Mouse (Mus musculus): ENCODE measurements at regions not wholly inside any gene's neighbourhood (a gene's known extent, or its start where the extent isn't known, plus 50 kb on each side); places are given as distances from the start of the nearest gene placed in this dataset.
A peak's percentile ranks its signal among the peaks of the same experiment; 100 is the strongest.

- DNase-seq (ENCODE audit: low read depth, low spot score): no peak
Measured at GRCm38 (mm10) chrX:14592793-14593192, 381.8 kb downstream of the H2al1n start.

DNA sequence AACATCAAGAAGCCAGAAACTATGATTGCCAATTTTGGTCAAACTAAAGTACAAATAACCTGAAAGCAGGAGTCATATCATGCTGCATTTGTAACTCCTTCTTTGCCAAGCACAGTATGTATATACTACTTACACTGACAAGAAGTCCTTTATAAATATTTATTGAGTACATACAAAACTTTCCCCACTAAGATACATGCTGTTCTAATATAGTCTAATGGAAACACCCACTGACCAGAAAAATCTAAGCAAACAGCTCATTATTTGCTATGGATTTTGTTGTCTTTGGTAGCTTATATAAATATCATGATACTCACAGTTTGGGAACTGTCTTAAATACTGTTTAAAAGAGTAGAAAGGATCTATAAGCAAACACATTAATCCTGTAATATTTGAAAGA, 385.9 kb downstream of the H2al1n start:
- DNase-seq (ENCODE audit: low read depth, low spot score): no peak

DNA sequence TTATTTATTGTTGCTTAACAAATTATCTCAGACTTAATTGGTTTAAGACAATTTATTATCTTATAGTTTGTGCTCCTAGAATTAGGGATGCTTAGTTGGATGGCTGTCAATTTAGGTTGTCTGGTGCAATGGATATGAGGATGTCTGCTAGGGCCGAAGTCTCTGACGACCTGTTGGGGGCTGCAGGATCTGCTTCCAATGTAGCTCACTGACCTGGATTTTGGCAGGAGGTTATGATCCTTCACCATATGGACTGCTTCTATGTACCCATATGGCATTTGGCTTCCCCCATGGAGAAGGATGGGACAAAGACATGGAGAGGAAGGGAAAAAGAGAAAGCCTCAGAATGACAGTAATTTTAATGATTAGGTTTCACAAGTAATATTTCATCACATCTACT, 391.0 kb downstream of the H2al1n start:
- DNase-seq (ENCODE audit: low read depth, low spot score): no peak

GRCm38 (mm10) chrX:14609196-14609595, 398.2 kb downstream of the H2al1n start:
- no peak for DNase-seq (ENCODE audit: low read depth, low spot score)

DNA sequence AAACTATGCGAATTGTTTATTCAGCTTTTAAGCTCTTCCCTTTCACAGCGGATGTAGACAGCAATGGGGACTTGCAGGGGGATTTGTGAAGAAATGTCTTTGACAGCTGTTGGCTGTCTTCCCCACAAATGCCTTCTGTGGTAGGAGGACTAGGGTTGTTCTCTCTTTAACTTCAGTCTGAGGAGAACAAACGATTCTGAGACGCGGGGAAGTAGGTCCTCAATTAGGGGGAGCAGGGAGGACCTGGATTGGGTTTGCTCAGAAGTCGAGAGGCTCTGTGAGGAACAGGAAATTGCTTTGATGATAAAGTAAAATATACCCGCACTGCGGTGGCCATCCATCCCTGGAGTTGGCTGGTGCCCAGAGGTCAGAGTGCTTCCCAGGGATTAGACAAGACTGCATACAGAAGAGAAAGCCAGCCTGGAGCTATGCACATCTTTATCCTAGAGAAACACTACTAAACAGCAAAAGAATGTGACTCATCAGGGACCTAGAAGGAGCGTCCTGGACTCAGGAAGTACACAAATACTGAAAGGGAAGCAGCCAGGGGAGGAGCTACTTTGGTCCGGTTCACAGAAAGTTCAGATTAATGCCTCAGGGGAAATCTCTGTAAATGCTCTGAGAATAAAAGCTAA, 417.4 kb downstream of the H2al1n start:
- peak; percentile 68 for DNase-seq (ENCODE audit: low read depth, low spot score)

DNA sequence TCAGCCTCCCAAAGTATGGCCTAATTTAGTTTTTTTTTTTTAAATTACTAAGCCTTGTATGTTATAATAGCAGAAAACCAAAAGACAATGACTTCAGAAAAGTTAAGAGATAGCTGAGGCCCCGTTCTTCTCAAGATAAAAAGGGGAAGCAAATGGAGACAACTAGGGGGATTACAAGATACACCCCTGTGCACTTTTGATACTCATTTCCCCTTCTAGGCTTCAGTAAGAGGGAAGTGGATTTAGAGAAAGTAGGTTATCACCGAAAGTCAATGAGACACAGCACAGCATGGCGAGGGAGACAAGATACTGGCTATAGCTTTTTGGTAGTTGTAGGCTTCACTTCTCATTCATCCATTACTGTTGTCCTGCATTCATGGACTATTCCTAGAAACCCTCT, 428.4 kb downstream of the H2al1n start:
- DNase-seq (ENCODE audit: low read depth, low spot score): no peak

- DNase-seq (ENCODE audit: low read depth, low spot score): peak; percentile 11
Measured at GRCm38 (mm10) chrX:14664852-14665251, 453.9 kb downstream of the H2al1n start.

DNA sequence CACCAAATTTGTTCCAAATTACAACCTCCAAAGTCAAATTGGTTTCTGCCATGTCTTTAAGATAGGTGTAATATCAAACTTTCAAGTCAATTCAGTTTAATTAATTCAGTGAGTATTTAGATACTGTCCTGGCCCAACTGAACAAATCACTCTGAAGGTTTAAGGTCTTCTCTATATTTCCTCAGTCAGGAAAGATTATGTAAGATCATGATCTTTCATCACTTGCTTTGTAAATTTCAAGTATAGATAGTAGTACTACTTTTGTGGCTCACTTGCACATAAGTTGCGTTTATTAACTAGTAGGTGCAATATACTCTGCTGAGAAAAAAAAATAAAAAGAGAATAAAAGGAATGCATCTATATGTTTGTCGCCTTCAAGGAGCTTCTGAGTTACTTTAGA, 485.4 kb downstream of the H2al1n start:
- DNase-seq (ENCODE audit: low read depth, low spot score): no peak

DNA sequence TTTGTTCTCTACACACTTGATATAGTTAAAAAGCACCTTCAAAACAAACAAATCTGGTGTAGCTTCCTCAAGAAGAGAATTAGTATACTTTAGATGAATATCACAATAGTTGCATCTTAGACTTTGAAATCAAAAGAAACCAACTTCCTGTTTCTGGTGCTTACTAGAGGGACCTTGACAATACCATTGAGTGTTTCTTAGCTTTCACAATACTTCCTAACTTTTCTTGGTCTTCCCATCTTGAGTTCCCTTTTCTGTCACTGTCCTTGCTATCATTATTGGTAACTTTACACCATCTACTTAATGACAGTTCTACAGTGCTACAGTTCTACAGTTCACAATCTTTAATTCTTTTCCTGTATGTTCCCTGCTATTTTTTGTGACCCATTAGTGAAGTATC, 528.1 kb downstream of the H2al1n start:
- no peak for DNase-seq (ENCODE audit: low read depth, low spot score)
